Mouse (Mus musculus): Measurements from ENCODE around the gene Nwd2. TPM values are rescaled to one million over a fixed set of nuclear protein-coding genes. Genes with fewer than 3 reads are reported as not detected.

The Nwd2 gene
- 2.9 and 5.7 TPM in 2 replicates for polyA plus RNA-seq (2014; fragmentation: Nextera tagmentation; extraction: Ambion mirVana)

GRCm38 (mm10) chr5:63649070-63649532 lies at the start of gene Nwd2:
Nwd2 (plus strand) TSS chr5:63649102.
- Histone ChIP-seq H3K36me3 (ENCODE audit: control insufficient read depth, insufficient read depth, low read length) (no peaks in the 10 kb centered on the region), H3K9me3 (replicated peaks; ENCODE audit: control insufficient read depth, low read length) (no peaks in the 10 kb centered on the region), H3K4me2 (ENCODE audit: low read length) (peak within 1 kb of the TSS; percentile 100), H3K27ac (ENCODE audit: low read depth, low read length) (no peak within 1 kb of the TSS), H3K9ac (ENCODE audit: low read length) (peak within 1 kb of the TSS; percentile 67), H3K27me3 (replicated peaks; ENCODE audit: control insufficient read depth, insufficient read depth, low read length) (peaks cover 14% of the 10 kb centered on the region; the same call in 1 of the 2 replicates), H3K4me3 (ENCODE audit: low read depth, low read length) (peak within 1 kb of the TSS; percentile 62), H3K4me1 (ENCODE audit: control insufficient read depth, insufficient read depth, low read length) (no peaks in the 10 kb centered on the region)
- WGBS, result under 1% methylated on average over 29 of the region's 29 CpGs
- DNase-seq (ENCODE audit: low spot score) (no peak), ATAC-seq (peak; percentile 38)

GRCm38 (mm10) chr5:63607447-63607846 lies 41.5 kb upstream of the Nwd2 start:
- 91% methylated on average over 2 of the region's 2 CpGs for WGBS
- Histone ChIP-seq H3K4me1 (ENCODE audit: control insufficient read depth, insufficient read depth, low read length) (no peaks in the 10 kb centered on the region), H3K9me3 (replicated peaks; ENCODE audit: control insufficient read depth, low read length) (no peaks in the 10 kb centered on the region), H3K9ac (ENCODE audit: low read length) (no peak overlapping the region), H3K36me3 (ENCODE audit: control insufficient read depth, insufficient read depth, low read length) (no peaks in the 10 kb centered on the region), H3K4me3 (ENCODE audit: low read depth, low read length) (no peak overlapping the region), H3K27me3 (replicated peaks; ENCODE audit: control insufficient read depth, insufficient read depth, low read length) (no peaks in the 10 kb centered on the region), H3K27ac (ENCODE audit: low read depth, low read length) (no peak overlapping the region), H3K4me2 (ENCODE audit: low read length) (no peak overlapping the region)
- ATAC-seq (no peak), DNase-seq (ENCODE audit: low spot score) (no peak)

DNA sequence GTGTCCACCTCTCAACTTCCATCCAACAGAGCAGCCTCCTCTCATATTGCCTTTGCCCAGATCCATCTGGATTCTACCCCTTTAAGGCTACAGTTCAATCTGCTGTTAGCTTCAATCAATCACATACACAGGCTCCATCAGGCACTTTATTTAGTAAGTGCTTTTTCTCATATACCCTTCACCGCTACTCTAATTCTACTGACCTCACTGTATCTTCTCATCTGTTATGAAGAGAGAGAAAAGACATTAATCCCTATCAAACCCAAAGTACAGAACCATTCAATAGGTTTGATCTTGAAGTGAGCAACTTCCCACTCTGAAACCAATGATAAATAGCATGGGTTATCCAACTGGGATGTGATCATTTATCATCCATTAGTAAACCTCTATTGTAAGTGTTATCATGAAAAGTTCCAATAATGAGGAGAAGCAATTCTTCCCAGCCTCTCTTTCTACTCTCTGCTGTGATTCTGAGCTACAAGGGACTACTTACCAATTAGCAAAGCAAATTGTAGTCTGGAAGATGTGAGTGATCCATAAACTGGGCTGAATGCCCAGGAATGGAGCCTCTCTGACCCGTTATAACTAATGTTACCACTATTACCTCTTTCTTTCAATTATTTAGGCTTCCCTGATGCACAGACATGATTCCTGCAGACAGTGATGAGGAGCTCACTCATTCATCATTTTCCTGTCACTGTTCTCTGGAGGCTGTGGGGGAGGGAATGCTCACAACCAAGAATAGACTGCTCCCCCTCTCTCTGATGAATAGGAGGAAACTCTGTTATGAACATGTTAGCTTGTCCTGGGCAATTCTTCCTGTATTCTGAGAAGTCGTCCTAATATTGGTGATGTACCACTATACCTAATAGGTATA lies 31.9 kb upstream of the Nwd2 start:
- H3K4me3 ChIP-seq (ENCODE audit: low read depth, low read length), result no peak overlapping the region
- no peak overlapping the region for H3K27ac ChIP-seq (ENCODE audit: low read depth, low read length)
- WGBS, result 69% methylated on average over 3 of the region's 3 CpGs
- no peak overlapping the region for H3K9ac ChIP-seq (ENCODE audit: low read length)
- no peaks in the 10 kb centered on the region for H3K9me3 ChIP-seq (replicated peaks; ENCODE audit: control insufficient read depth, low read length)
- peak; percentile 27 for DNase-seq (ENCODE audit: low spot score)
- peak; percentile 40; the same call in 1 of the 2 replicates for ATAC-seq
- H3K4me2 ChIP-seq (ENCODE audit: low read length), result no peak overlapping the region
- H3K27me3 ChIP-seq (replicated peaks; ENCODE audit: control insufficient read depth, insufficient read depth, low read length), result no peaks in the 10 kb centered on the region
- no peaks in the 10 kb centered on the region for H3K4me1 ChIP-seq (ENCODE audit: control insufficient read depth, insufficient read depth, low read length)
- H3K36me3 ChIP-seq (ENCODE audit: control insufficient read depth, insufficient read depth, low read length), result no peaks in the 10 kb centered on the region

DNA sequence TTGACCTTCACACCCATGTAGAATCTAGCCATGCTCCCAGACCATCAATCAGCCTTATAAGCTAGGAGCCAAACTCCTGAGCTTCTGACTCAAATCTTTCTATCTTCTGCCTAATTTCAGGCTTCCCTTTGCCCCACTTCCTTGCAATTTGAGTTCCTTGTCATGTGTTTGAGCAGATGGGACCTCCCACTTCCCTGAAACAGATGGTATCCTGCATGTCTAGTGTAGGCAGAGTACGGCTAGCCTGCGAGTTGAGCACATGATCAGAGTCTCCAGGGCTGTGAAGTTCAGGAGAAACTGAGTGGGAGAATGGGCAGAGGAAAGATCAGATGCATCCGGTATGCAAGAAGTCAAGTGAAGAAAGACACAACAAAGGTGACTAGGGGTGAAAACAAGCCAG lies 24.8 kb upstream of the Nwd2 start:
- H3K27me3 ChIP-seq (replicated peaks; ENCODE audit: control insufficient read depth, insufficient read depth, low read length), result no peaks in the 10 kb centered on the region

GRCm38 (mm10) chr5:63627832-63628530 lies 20.9 kb upstream of the Nwd2 start:
- Histone ChIP-seq H3K27me3 (replicated peaks; ENCODE audit: control insufficient read depth, insufficient read depth, low read length) (no peaks in the 10 kb centered on the region), H3K4me2 (ENCODE audit: low read length) (no peak overlapping the region), H3K36me3 (ENCODE audit: control insufficient read depth, insufficient read depth, low read length) (no peaks in the 10 kb centered on the region), H3K4me1 (ENCODE audit: control insufficient read depth, insufficient read depth, low read length) (peaks cover 2% of the 10 kb centered on the region; the same call in 1 of the 2 replicates), H3K27ac (ENCODE audit: low read depth, low read length) (no peak overlapping the region), H3K4me3 (ENCODE audit: low read depth, low read length) (no peak overlapping the region), H3K9ac (ENCODE audit: low read length) (no peak overlapping the region), H3K9me3 (replicated peaks; ENCODE audit: control insufficient read depth, low read length) (no peaks in the 10 kb centered on the region)
- WGBS, result 38% methylated on average over 1 of the region's 1 CpGs
- DNase-seq (ENCODE audit: low spot score) (peak; percentile 23), ATAC-seq (peak; percentile 61)

More for the DNA sequence above, 24.8 kb upstream of the Nwd2 start:
- H3K27ac ChIP-seq (ENCODE audit: low read depth, low read length), result no peak overlapping the region
- no peaks in the 10 kb centered on the region for H3K36me3 ChIP-seq (ENCODE audit: control insufficient read depth, insufficient read depth, low read length)
- DNase-seq (ENCODE audit: low spot score), result peak; percentile 22
- peaks cover 2% of the 10 kb centered on the region; the same call in 1 of the 2 replicates for H3K4me1 ChIP-seq (ENCODE audit: control insufficient read depth, insufficient read depth, low read length)
- peak; percentile 44; the same call in 1 of the 2 replicates for ATAC-seq
- no peak overlapping the region for H3K4me3 ChIP-seq (ENCODE audit: low read depth, low read length)
- H3K4me2 ChIP-seq (ENCODE audit: low read length), result no peak overlapping the region
- 79% methylated on average over 3 of the region's 3 CpGs for WGBS
- no peaks in the 10 kb centered on the region for H3K9me3 ChIP-seq (replicated peaks; ENCODE audit: control insufficient read depth, low read length)
- H3K9ac ChIP-seq (ENCODE audit: low read length), result no peak overlapping the region

DNA sequence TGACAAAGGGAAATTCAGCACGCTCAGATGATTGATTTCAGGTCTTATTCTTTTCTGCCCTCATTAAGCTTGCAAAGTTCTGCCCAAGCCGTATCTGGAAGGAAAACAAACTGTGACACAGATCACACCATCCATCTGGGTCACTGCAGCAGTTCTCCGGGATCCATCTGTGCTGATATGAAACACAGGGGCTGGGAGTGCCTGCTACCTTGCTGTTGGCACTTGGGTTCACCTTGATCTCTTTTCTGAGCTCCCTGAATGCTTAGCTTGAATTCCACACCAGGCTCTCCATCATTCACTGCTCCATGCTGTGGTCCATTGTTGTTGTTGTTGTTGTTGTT lies 20.4 kb upstream of the Nwd2 start:
- 27% methylated on average over 3 of the region's 3 CpGs for WGBS
- no peak for DNase-seq (ENCODE audit: low spot score)
- peaks cover 2% of the 10 kb centered on the region; the same call in 1 of the 2 replicates for H3K4me1 ChIP-seq (ENCODE audit: control insufficient read depth, insufficient read depth, low read length)
- H3K9ac ChIP-seq (ENCODE audit: low read length), result no peak overlapping the region
- ATAC-seq, result peak; percentile 55
- H3K27me3 ChIP-seq (replicated peaks; ENCODE audit: control insufficient read depth, insufficient read depth, low read length), result no peaks in the 10 kb centered on the region
- no peaks in the 10 kb centered on the region for H3K9me3 ChIP-seq (replicated peaks; ENCODE audit: control insufficient read depth, low read length)
- H3K27ac ChIP-seq (ENCODE audit: low read depth, low read length), result no peak overlapping the region
- no peaks in the 10 kb centered on the region for H3K36me3 ChIP-seq (ENCODE audit: control insufficient read depth, insufficient read depth, low read length)
- no peak overlapping the region for H3K4me3 ChIP-seq (ENCODE audit: low read depth, low read length)
- H3K4me2 ChIP-seq (ENCODE audit: low read length), result no peak overlapping the region

DNA sequence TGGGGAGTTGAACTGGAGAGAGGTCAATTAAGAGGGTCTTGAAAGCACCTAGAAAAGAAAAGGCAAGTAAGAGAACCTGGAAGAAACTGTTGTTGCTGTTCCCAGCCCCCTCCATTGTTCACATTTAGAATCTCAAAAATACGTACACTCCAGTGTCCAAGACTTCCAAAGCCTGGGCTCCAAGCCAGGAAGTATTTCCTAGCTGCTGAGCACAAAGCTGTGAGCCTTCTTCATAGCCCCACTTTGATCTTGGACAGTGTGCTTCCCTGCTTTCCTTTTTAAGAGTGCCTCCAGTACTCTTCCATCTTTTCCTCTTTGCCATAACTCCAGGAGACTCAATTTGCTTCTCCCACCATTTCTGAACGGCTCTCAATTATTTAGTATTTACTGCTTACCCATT lies 14.3 kb upstream of the Nwd2 start:
- no peak for ATAC-seq
- H3K9me3 ChIP-seq (replicated peaks; ENCODE audit: control insufficient read depth, low read length), result no peaks in the 10 kb centered on the region
- H3K27ac ChIP-seq (ENCODE audit: low read depth, low read length), result no peak overlapping the region
- no peak overlapping the region for H3K9ac ChIP-seq (ENCODE audit: low read length)
- 40% methylated on average over 2 of the region's 2 CpGs for WGBS
- no peaks in the 10 kb centered on the region for H3K27me3 ChIP-seq (replicated peaks; ENCODE audit: control insufficient read depth, insufficient read depth, low read length)
- no peak overlapping the region for H3K4me3 ChIP-seq (ENCODE audit: low read depth, low read length)
- DNase-seq (ENCODE audit: low spot score), result peak; percentile 24
- H3K4me1 ChIP-seq (ENCODE audit: control insufficient read depth, insufficient read depth, low read length), result no peaks in the 10 kb centered on the region
- H3K36me3 ChIP-seq (ENCODE audit: control insufficient read depth, insufficient read depth, low read length), result no peaks in the 10 kb centered on the region
- H3K4me2 ChIP-seq (ENCODE audit: low read length), result no peak overlapping the region

DNA sequence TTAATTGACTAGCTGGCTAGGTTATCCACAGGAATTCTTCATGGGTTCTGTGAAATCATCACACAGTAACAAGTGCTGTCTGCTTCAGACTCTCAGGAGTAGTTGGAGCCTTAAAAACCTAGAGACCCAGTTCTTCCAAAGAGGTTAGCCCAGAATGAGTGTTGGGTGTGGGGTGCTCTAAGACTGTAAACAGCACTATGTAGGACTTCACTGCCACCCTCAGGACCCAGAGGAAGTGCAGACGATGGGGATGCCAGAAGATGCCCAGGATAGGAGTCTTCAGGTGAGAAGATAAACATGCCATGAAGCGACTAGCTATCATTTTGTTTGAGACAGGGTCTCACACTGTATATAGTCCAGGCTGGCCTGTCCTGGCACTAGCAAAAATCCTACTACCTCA lies 715 bp upstream of the Nwd2 start:
- DNase-seq (ENCODE audit: low spot score) (peak; percentile 31), ATAC-seq (0 out of 2 replicates have a peak, but pooled peaks have one; percentile 18)
- Histone ChIP-seq H3K36me3 (ENCODE audit: control insufficient read depth, insufficient read depth, low read length) (no peaks in the 10 kb centered on the region), H3K4me3 (ENCODE audit: low read depth, low read length) (no peak overlapping the region), H3K9ac (ENCODE audit: low read length) (no peak overlapping the region), H3K27me3 (replicated peaks; ENCODE audit: control insufficient read depth, insufficient read depth, low read length) (peaks cover 14% of the 10 kb centered on the region; the same call in 1 of the 2 replicates), H3K9me3 (replicated peaks; ENCODE audit: control insufficient read depth, low read length) (no peaks in the 10 kb centered on the region), H3K4me2 (ENCODE audit: low read length) (no peak overlapping the region), H3K4me1 (ENCODE audit: control insufficient read depth, insufficient read depth, low read length) (no peaks in the 10 kb centered on the region), H3K27ac (ENCODE audit: low read depth, low read length) (no peak overlapping the region)
- 38% methylated on average over 2 of the region's 2 CpGs for WGBS

Data from forebrain, embryonic 14.5 days (tissue).